Mouse (Mus musculus): Measurements from ENCODE around the gene Tmem50a. TPM values are rescaled to one million over a fixed set of nuclear protein-coding genes. Genes with fewer than 3 reads are reported as not detected.

The Tmem50a gene
- polyA plus RNA-seq, 1 experiment from 2014 or later, result 107 TPM

- Histone ChIP-seq H3K9me3 (no peaks in the 10 kb centered on the region), H3K27ac (peak overlapping the region; percentile 96), H3K27me3 (ENCODE audit: poor library complexity, severe bottlenecking) (peaks cover 29% of the 10 kb centered on the region), H3K4me3 (peak overlapping the region; percentile 99), H3K36me3 (replicated peaks) (peaks cover 9% of the 10 kb centered on the region; the same call in 1 of the 2 replicates), H3K4me1 (peaks cover 48% of the 10 kb centered on the region)
- under 1% methylated on average over 93 of the region's 106 CpGs for WGBS
- peak; percentile 57 for DNase-seq (ENCODE audit: extremely low spot score, low spot score)
These were observed 62.2 kb downstream of the Tmem50a start for GRCm38 (mm10) chr4:134852438-134853255.

GRCm38 (mm10) chr4:134851876-134852275 is 62.9 kb downstream of the Tmem50a start:
- WGBS, result 15% methylated on average over 14 of the region's 14 CpGs
- peak overlapping the region; percentile 96; the same call in 1 of the 2 replicates for H3K27ac ChIP-seq

GRCm38 (mm10) chr4:134851236-134851635 is 63.6 kb downstream of the Tmem50a start:
- DNase-seq (ENCODE audit: extremely low spot score, low spot score), result no peak
- peaks cover 41% of the 10 kb centered on the region for H3K4me1 ChIP-seq
- no peaks in the 10 kb centered on the region for H3K9me3 ChIP-seq
- H3K4me3 ChIP-seq, result peak overlapping the region; percentile 99
- WGBS, result 67% methylated on average over 2 of the region's 2 CpGs
- H3K36me3 ChIP-seq (replicated peaks), result peaks cover 12% of the 10 kb centered on the region; the same call in 1 of the 2 replicates
- no peak overlapping the region for H3K27ac ChIP-seq
- peaks cover 19% of the 10 kb centered on the region for H3K27me3 ChIP-seq (ENCODE audit: poor library complexity, severe bottlenecking)

More at GRCm38 (mm10) chr4:134851876-134852275, 62.9 kb downstream of the Tmem50a start:
- Histone ChIP-seq H3K4me3 (peak overlapping the region; percentile 99), H3K9me3 (no peaks in the 10 kb centered on the region), H3K36me3 (replicated peaks) (peaks cover 10% of the 10 kb centered on the region; the same call in 1 of the 2 replicates), H3K27me3 (ENCODE audit: poor library complexity, severe bottlenecking) (peaks cover 25% of the 10 kb centered on the region), H3K4me1 (peaks cover 47% of the 10 kb centered on the region)
- DNase-seq (ENCODE audit: extremely low spot score, low spot score), result no peak

- 83% methylated on average over 4 of the region's 4 CpGs for WGBS
- no peak for DNase-seq (ENCODE audit: extremely low spot score, low spot score)
- H3K36me3 ChIP-seq (replicated peaks), result peaks cover 15% of the 10 kb centered on the region; the same call in 1 of the 2 replicates
- peaks cover 12% of the 10 kb centered on the region for H3K27me3 ChIP-seq (ENCODE audit: poor library complexity, severe bottlenecking)
- no peak overlapping the region for H3K27ac ChIP-seq
- no peaks in the 10 kb centered on the region for H3K9me3 ChIP-seq
- peaks cover 35% of the 10 kb centered on the region for H3K4me1 ChIP-seq
- H3K4me3 ChIP-seq, result no peak overlapping the region
These were observed 64.3 kb downstream of the Tmem50a start for GRCm38 (mm10) chr4:134850551-134850950.

Other genes starting within 250 kb of the Tmem50a start
- gene Man1c1, start 210.7 kb downstream of the Tmem50a start, polyA plus RNA-seq (2016; fragmentation: Nextera tagmentation; extraction: Ambion mirVana), result 2.3 and 2.8 TPM in 2 replicates
- 9.6 and 11.8 TPM in 2 replicates for gene Ldlrap1, start 147.0 kb downstream of the Tmem50a start, polyA plus RNA-seq (2016; fragmentation: Nextera tagmentation; extraction: Ambion mirVana)
- gene Maco1, start 61.7 kb downstream of the Tmem50a start, polyA plus RNA-seq (2016; fragmentation: Nextera tagmentation; extraction: Ambion mirVana), result 33.0 and 35.0 TPM in 2 replicates
- gene Rhd, start 50.5 kb downstream of the Tmem50a start, polyA plus RNA-seq (2016; fragmentation: Nextera tagmentation; extraction: Ambion mirVana), result 10.6 and 14.5 TPM in 2 replicates
- gene Rsrp1, start 8.6 kb upstream of the Tmem50a start, polyA plus RNA-seq (2016; fragmentation: Nextera tagmentation; extraction: Ambion mirVana), result 278 and 295 TPM in 2 replicates
- 64.4 and 65.9 TPM in 2 replicates for gene Syf2, start 15.9 kb upstream of the Tmem50a start, polyA plus RNA-seq (2016; fragmentation: Nextera tagmentation; extraction: Ambion mirVana)
- gene Runx3, start 205.6 kb upstream of the Tmem50a start, polyA plus RNA-seq (2016; fragmentation: Nextera tagmentation; extraction: Ambion mirVana), result 0.04 TPM in 1 of 2 replicates, not detected in the other